Mouse (Mus musculus) thymus, postnatal 4 days (tissue): Measurements from ENCODE around the gene Tgm1.
A peak's percentile ranks its signal among the peaks of the same experiment; 100 is the strongest.

ENCODE experiments used
- DNase-seq: peaks from one replicate; pipeline ENCODE4 v3.0.0; 2021

The Tgm1 gene

DNA sequence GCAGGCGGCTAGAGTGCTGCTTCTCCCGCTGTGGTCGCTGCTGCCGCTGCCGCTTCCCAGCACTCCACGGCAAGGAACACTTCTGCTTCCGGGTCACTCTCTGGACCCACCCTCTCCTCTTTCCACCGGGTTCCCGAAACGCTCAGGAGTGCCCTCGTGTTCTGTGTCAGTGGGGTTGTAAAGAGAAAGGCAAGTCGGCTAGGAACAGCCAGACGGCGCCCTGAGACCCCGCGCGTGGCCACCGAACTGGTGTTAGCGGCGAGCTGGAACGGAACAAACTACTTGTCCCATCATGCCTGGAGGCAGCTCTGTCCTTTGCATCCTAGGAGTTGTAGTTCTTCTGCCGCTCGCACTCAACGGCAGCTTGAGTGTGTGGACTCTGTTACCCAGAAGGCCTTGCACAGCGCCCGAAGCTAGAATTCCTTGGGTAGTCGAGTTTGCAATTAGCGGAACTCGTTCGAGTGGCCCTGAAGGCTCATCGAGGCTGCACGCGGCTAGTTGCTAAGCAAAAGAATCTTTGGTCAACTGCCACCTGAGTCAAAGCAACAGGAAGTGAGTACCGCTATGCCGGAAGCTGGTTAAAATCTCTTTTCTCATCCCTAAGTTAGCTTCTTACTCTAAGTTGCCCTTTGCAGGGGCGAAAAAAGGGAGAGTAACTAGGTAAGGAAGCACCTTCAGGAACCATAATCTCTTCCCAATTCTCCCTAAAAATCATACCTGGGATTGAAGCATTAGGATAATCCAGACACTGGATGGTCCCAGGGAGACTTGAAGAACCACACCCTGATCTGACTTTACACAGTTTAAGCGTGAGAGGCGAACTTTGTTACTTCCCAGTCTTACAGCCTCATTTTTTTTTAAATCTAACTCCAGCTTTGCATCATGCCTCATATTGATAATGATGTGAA is 41.6 kb downstream of the Tgm1 start, which contains the start of the genes Gmpr2 and Nedd8:
Gmpr2 (plus strand) TSS at position 109 of the 908 bp plus-strand sequence.
Nedd8 (minus strand) TSS at position 292 of the 908 bp plus-strand sequence.
- DNase-seq, result peak; percentile 79

DNA sequence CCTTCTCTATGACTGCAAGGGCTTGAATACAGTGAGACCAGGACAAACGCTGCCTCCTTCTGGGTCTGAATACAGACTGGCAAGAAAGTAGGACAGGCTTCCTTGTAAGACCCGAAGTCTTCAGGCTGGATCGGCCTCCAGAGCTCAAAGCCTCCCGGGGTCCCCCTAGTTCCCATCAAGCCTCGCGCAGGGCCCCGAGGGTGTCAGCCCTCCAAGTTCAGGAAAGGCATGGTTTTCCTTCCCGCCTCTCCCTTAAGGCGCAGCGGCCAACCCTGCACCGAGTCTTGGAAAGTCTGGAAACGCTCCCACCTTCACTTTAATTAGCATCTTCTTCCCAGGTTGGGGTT is 42.3 kb downstream of the Tgm1 start:
- no peak for DNase-seq

DNA sequence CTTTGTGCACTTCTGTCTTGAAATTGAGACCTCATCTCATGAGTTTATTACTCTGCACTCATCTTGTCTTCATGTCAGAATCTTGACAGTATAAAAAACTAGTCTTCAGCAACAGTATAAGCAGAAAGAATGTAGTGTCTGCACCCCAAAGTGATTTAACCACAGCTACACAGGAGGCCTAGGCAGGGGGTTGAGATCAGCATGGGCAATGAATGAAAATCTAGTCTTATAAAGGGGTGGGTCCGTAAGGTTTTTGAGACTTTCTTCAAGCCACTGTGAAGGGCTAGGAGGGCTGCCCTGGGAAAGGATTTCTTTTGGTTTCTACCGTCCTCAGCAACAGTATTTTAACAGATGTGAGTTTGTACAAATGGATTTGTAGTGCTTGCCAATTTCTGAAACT is 53.1 kb downstream of the Tgm1 start:
- no peak for DNase-seq

DNA sequence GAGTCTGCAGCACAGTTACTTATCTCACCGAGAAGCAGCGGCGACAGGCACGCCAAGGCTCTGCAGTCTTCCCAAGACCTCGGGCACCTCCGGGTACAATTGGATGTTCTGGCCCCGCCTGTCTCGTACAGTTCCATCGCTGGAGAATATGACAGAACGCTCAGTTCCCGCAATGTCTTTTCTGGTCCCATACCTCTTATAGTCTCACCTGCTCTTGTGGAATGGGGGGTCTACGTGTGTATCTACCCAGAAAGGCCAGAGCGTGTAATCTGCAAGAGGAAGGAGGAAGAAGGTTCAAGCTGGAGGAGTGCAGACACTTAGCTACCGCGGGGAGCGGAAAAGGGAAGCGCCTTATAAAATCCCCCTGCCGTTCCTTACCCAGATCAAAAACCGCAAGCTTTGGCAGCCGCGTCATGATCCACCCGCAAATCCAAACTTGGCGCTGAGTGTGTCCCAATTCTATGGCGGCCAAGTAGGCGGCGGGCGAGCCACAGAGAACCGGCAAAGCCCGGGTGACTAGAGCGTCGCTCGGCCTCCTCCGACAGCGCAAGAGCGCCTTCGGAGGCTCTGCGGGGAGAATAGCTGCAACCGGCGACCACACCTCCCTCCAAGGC is 53.7 kb downstream of the Tgm1 start, which contains the start of gene Mdp1:
Mdp1 (minus strand) TSS at position 549 of the 614 bp plus-strand sequence.
- peak; percentile 84 for DNase-seq

DNA sequence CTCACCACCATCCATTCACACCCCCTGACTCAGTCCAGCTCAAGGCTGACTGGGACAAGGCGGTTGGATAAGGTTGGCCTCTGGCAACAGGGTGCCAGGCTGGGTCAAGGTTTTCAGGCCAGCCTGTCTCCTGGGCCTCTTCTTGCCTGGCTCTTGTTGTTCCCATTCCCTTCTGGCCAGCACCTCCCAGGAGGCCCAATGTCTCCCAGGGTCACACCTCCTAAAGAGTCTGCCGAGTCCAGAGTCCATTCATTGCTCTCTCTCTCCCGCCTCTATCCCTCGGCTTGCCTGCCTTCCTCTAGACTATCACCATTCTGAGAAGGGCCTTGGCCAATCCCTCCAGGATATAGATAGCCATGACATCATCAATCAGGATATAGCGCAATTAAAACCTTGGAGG is 55.7 kb downstream of the Tgm1 start:
- DNase-seq, result no peak

DNA sequence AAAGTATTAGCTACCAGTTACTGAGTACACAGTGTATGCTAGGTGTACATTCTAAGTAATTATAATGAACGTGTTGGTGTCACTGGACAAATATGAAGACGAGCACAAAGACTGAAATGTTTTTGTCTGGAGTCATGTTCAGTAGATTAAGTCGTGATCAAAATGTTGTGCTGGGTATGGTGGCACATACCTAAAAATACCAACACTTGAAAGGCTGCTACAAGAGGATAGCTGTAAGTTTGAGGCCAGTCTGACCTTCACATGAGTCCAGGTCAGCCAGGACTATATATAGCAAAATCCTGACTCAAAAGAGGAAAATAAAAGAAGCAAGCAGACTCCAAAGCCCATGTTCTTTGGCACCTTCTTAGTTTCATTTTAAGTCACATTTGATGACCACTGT is 56.8 kb downstream of the Tgm1 start:
- no peak for DNase-seq

DNA sequence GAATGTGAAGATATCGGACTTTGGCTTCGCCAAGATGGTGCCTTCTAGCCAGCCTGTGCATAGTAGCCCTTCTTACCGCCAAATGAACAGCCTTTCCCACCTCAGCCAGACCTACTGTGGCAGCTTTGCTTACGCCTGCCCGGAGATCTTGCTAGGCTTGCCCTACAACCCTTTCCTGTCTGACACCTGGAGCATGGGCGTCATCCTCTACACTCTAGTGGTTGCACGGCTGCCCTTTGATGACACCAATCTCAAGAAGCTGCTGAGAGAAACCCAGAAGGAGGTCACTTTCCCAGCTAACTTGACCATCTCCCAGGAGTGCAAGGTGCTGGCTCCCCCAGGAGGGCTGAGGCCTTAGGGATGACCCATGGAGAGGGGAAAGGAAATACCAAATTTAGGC is 62.2 kb downstream of the Tgm1 start:
- DNase-seq, result peak; percentile 63
